Mouse (Mus musculus) limb, embryonic 14.5 days (tissue): ENCODE measurements around the gene Tubb1. TPM values are rescaled to one million over a fixed set of nuclear protein-coding genes. Genes with fewer than 3 reads are reported as not detected.

Experiments used
- ATAC-seq: fragments of 200-750 bp; cut with Nextera tagmentation; 2 replicates; pipeline ENCODE4 v1.8.0; 2017; ENCODE audit warnings: low read depth, moderate number of reproducible peaks, moderate TSS enrichment; ENCODE audit not compliant: low FRiP score
- DNase-seq: peaks from one replicate; pipeline ENCODE4 v3.0.0-alpha.2; 2015; ENCODE audit warnings: low spot score
- H3K27ac ChIP-seq: fragments of 300-500 bp; sonication (generic); replicated peaks from 2 replicates; pipeline ENCODE4 v1.5.1; 2014; ENCODE audit warnings: low read depth, mild to moderate bottlenecking, low read length, moderate library complexity, mixed read lengths
- H3K27me3 ChIP-seq: fragments of 300-500 bp; sonication (generic); 2 replicates; pipeline ENCODE4 v1.6.1; 2014; ENCODE audit warnings: low read length, mixed read lengths; ENCODE audit not compliant: control insufficient read depth, insufficient read depth
- H3K36me3 ChIP-seq: fragments of 300-500 bp; sonication (generic); 2 replicates; pipeline ENCODE4 v1.6.1; 2014; ENCODE audit warnings: mild to moderate bottlenecking, low read length, moderate library complexity, mixed read lengths; ENCODE audit not compliant: control insufficient read depth, insufficient read depth
- H3K4me1 ChIP-seq: fragments of 300-500 bp; sonication (generic); 2 replicates; pipeline ENCODE4 v1.6.1; 2014; ENCODE audit warnings: antibody characterized with exemption, low read length, mixed read lengths; ENCODE audit not compliant: control insufficient read depth, insufficient read depth
- H3K4me2 ChIP-seq: fragments of 300-500 bp; sonication (generic); replicated peaks from 2 replicates; pipeline ENCODE4 v1.6.1; 2014; ENCODE audit warnings: low read depth, mild to moderate bottlenecking, low read length, moderate library complexity; ENCODE audit not compliant: severe bottlenecking
- H3K4me3 ChIP-seq: fragments of 300-500 bp; sonication (generic); replicated peaks from 2 replicates; pipeline ENCODE4 v1.5.1; 2014; ENCODE audit warnings: low read length
- H3K9ac ChIP-seq: fragments of 300-500 bp; sonication (generic); 2 replicates; pipeline ENCODE4 v1.6.1; 2014; ENCODE audit warnings: mild to moderate bottlenecking, low read depth, low read length, moderate library complexity; ENCODE audit not compliant: severe bottlenecking
- H3K9me3 ChIP-seq: fragments of 300-500 bp; sonication (generic); 2 replicates; pipeline ENCODE4 v1.6.1; 2016; ENCODE audit warnings: low read length; ENCODE audit not compliant: control insufficient read depth
- POLR2A ChIP-seq: fragments of 200-500 bp; IDR thresholded peaks from 2 replicates; pipeline ENCODE4 v1.8.0; 2012; ENCODE audit warnings: inconsistent platforms, mild to moderate bottlenecking, moderate library complexity, borderline replicate concordance; ENCODE audit not compliant: insufficient read depth, insufficient read length; ENCODE audit errors: extremely low read depth
- WGBS: fragments of 180-500 bp; shearing (Covaris S2); extraction: QIAGEN DNeasy Blood & Tissue Kit; methylation state at CpG from one replicate; pipeline ENCODE4 v1.1.7; 2014; 5-methylcytosine and 5-hydroxymethylcytosine counted together
- polyA plus RNA-seq, 2 experiments: library from polyadenylated mRNA; depleted of rRNA in 1 of 2; stranded (reverse) in 1 of 2; unstranded in 1 of 2; fragments of >200 nt; fragmentation: Nextera tagmentation in 1 of 2; extraction: Ambion mirVana in 1 of 2; gene quantifications; 2 replicates each; pipeline versions ENCODE4 v1.2.1 to v1.2.3; 2012 to 2014

Tubb1 gene
- polyA plus RNA-seq, 2 experiments: 1.3 to 1.8 TPM

GRCm38 (mm10) chr2:174438737-174439449 lies 11.6 kb upstream of the Tubb1 start, which contains the start of gene Ctsz:
Ctsz (minus strand) TSS chr2:174439039.
- peak within 1 kb of the TSS; percentile 49 for H3K4me3 ChIP-seq

GRCm38 (mm10) chr2:174439450-174439838 lies 11.1 kb upstream of the Tubb1 start:
- Histone ChIP-seq H3K27me3 (no peaks in the 10 kb centered on the region), H3K27ac (no peak overlapping the region), H3K36me3 (0 out of 2 replicates have a peak, but pooled peaks cover 16% of the 10 kb centered on the region), H3K9ac (peak overlapping the region; percentile 65; the same call in 1 of the 2 replicates), H3K4me3 (peak overlapping the region; percentile 49), H3K9me3 (no peaks in the 10 kb centered on the region), H3K4me2 (peak overlapping the region; percentile 73), H3K4me1 (peaks cover 23% of the 10 kb centered on the region)
- no peak for DNase-seq
- TF ChIP-seq POLR2A: no peak
- WGBS: 65% methylated on average over 5 of the region's 5 CpGs
- no peak for ATAC-seq

More at GRCm38 (mm10) chr2:174438737-174439449, 11.6 kb upstream of the Tubb1 start, which contains the start of gene Ctsz:
- Histone ChIP-seq H3K9me3 (no peaks in the 10 kb centered on the region), H3K4me1 (peaks cover 23% of the 10 kb centered on the region), H3K27ac (no peak within 1 kb of the TSS), H3K27me3 (no peaks in the 10 kb centered on the region), H3K36me3 (0 out of 2 replicates have a peak, but pooled peaks cover 16% of the 10 kb centered on the region), H3K9ac (peak within 1 kb of the TSS; percentile 65), H3K4me2 (peak within 1 kb of the TSS; percentile 73)
- peak; percentile 72 for ATAC-seq
- WGBS: under 1% methylated on average over 34 of the region's 38 CpGs
- 0 out of 2 replicates have a peak, but pooled peaks have one; percentile 8 for TF ChIP-seq POLR2A
- peak; percentile 73 for DNase-seq

GRCm38 (mm10) chr2:174439961-174440360 lies 10.5 kb upstream of the Tubb1 start:
- no peak overlapping the region for H3K4me2 ChIP-seq
- H3K27ac ChIP-seq: no peak overlapping the region
- H3K4me1 ChIP-seq: peaks cover 23% of the 10 kb centered on the region
- 0 out of 2 replicates have a peak, but pooled peaks cover 13% of the 10 kb centered on the region for H3K36me3 ChIP-seq
- WGBS: 88% methylated on average over 9 of the region's 9 CpGs
- TF ChIP-seq POLR2A: no peak
- DNase-seq: no peak
- H3K9me3 ChIP-seq: no peaks in the 10 kb centered on the region
- H3K27me3 ChIP-seq: no peaks in the 10 kb centered on the region
- no peak overlapping the region for H3K4me3 ChIP-seq
- no peak for ATAC-seq
- no peak overlapping the region for H3K9ac ChIP-seq

- peaks cover 23% of the 10 kb centered on the region for H3K4me1 ChIP-seq
- H3K9me3 ChIP-seq: no peaks in the 10 kb centered on the region
- WGBS: 79% methylated on average over 4 of the region's 4 CpGs
- H3K9ac ChIP-seq: no peak overlapping the region
- no peak overlapping the region for H3K27ac ChIP-seq
- DNase-seq (no peak), ATAC-seq (no peak)
- H3K36me3 ChIP-seq: no peaks in the 10 kb centered on the region
- H3K27me3 ChIP-seq: no peaks in the 10 kb centered on the region
- no peak for TF ChIP-seq POLR2A
- H3K4me2 ChIP-seq: no peak overlapping the region
- no peak overlapping the region for H3K4me3 ChIP-seq
Observed at GRCm38 (mm10) chr2:174441898-174442297, 8.6 kb upstream of the Tubb1 start.

GRCm38 (mm10) chr2:174442460-174442859 lies 8.0 kb upstream of the Tubb1 start:
- Histone ChIP-seq H3K9ac (no peak overlapping the region), H3K27me3 (no peaks in the 10 kb centered on the region), H3K4me1 (peaks cover 23% of the 10 kb centered on the region), H3K4me3 (no peak overlapping the region), H3K9me3 (no peaks in the 10 kb centered on the region), H3K36me3 (no peaks in the 10 kb centered on the region), H3K4me2 (no peak overlapping the region), H3K27ac (0 out of 2 replicates have a peak overlapping the region, but pooled peaks have one; percentile 13)
- ATAC-seq (no peak), DNase-seq (no peak)
- 55% methylated on average over 9 of the region's 9 CpGs for WGBS
- no peak for TF ChIP-seq POLR2A
